Mouse (Mus musculus) CD4-positive naive resting alpha-beta T cell, adult 76 days (primary cell): ENCODE measurements around the gene Kif3a. TPM values are rescaled to one million over a fixed set of nuclear protein-coding genes. Genes with fewer than 3 reads are reported as not detected.

Source experiments
- total RNA-seq: library from RNA; stranded (reverse); gene quantifications from one replicate; pipeline ENCODE4 v1.2.4, GENCODE M21; 2023

The Kif3a gene
- 6.3 TPM for total RNA-seq

DNA sequence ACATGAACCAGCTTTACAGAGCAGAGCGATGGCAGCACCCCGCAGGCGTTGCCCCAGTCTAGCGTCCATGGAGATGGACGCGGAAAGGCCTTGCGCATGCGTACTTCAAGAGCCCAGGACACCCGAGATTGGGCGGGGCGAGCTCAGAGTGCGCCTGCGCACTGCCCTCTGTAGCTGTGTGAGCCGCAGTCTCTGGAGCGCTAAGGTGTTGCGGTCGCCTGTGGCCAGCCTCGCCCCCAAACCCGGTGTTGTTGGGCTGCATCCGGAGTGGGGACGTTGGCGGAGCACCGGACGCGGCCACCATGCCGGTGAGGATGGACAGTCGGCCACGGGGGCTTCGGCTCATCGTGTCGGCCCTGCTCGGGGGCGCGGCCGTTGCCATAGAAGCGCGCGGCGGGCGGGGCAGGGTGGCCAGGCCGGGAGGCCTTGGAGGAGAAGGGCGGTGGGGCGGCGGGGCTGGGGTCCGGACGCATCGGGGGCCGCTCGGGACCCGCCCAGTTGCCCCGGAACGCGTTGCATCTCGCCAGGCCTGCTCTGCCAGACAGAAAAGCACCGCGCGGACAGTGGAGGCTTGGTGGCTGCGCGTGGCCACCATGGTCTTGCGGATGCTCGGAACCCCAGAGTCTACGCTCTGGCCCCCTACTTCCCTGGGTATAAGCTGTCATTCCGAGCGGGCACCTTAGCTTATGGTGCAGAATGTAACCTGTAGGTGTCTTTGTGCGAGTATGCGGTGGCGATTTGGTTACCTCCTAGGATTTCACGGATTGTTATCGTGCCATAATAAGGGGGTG, at the start of gene Kif3a:
TSS of gene Kif3a (plus strand) at position 156 of the 791 bp plus-strand sequence.

DNA sequence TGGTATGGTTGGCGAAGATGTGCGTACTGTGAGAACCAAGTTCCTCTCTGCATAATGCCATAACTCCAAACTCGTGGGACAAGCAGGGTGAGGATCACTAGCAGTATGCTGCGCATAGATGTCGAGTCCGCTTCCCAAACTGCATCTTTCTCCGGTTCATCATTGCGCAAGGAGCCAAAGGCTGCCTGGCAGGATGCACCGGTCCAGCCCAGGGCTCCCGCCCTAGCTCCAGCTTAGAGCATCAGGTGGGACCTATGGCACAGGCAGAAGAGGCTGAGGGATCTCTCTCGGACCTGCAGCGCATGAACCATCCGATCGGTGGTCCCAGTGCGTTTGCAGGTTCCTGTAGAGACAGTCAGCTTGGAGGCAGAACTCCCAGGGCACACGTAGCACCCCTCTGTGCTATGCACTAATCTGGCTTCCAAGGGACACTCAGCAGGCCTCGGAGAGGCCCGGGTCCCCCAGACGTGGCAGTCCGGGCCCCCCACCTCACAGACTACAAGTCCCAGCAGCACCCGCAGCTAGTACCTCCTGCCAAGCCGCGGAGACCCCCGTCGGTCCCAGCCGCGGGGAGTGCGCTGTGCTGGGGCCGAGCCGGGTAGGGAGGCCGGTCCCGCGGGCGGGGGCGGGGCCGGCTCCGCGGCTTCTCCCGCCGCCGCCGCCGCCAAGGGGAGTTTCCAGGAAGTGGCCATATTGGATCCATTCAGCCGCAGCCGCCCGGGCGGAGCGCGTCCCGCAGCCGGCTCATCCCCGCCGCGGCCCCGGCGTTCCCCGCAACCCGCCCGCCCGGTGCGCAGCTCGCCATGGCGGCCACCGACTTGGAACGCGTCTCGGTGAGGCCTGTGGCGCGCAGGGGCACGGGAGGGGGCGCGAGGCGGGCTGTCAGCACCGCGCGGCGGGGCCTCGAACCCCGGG, 47.7 kb upstream of the Kif3a start, which contains the start of gene Sept8:
TSS of gene Sept8 (plus strand) at position 51 of the 915 bp plus-strand sequence.

DNA sequence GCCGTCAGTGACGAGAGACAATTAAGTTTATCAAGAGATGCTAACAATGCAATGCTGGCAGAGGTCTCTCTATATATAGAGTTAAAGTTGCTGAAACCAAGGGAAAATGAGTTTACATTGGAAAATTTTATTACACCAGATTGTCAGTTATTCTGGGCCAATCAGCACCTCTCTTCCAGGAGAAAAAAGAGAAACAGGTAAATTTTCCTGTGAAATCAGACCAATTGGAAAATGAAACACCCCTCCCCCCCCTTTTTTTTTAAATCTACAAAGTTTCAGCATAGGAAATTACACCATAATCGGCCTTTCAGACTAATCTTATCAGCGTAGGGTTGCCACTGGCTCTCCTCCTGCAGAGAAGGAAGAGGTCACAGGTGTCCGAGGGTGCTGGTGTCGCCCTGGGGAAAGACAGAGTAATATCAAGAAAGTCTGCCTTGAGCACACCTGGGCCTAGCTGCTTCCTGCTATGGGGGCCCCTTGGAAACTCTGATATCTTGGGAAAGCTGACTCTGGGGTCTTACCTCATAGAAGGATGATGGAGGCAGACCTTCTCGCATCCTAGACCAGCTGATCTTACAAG, 51.5 kb downstream of the Kif3a start, which contains the start of gene Il4:
TSS of gene Il4 (minus strand) at position 51 of the 580 bp plus-strand sequence.

DNA sequence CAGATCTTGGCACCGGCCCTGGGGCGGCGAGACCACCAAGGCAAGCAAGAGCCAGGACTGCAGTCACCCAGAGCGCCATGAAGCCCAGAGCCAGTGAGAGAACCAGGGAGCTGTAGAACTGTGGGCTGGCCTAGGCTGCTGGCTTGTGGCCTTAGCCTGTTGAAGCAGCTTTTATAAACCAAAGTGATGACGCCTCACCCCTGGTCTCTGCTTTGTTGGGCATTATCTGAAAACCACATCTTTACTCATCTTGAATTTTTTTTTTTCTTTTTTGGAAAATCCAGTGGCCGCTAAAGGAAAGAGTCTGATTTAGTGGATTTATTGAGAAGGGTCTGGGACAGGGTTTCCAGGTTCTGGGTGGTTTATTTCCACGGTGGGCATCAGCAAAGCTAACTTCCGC, 67.4 kb downstream of the Kif3a start, which contains the start of gene Il13:
TSS of gene Il13 (minus strand) at position 147 of the 400 bp plus-strand sequence.

Other genes starting within 250 kb of the Kif3a start
- gene Zcchc10, start 242.7 kb upstream of the Kif3a start, total RNA-seq: 24.2 TPM
- 333 TPM for gene Aff4, start 216.5 kb upstream of the Kif3a start, total RNA-seq
- gene Leap2, start 144.2 kb upstream of the Kif3a start, total RNA-seq: not detected
- gene Uqcrq, start 136.5 kb upstream of the Kif3a start, total RNA-seq: 136 TPM
- not detected for gene Gdf9, start 136.4 kb upstream of the Kif3a start, total RNA-seq
- gene Gm10447, start 110.3 kb upstream of the Kif3a start, total RNA-seq: not detected
- gene Shroom1, start 110.2 kb upstream of the Kif3a start, total RNA-seq: not detected
- gene Gm9837, start 96.9 kb upstream of the Kif3a start, total RNA-seq: not detected
- gene Gm9945, start 87.2 kb upstream of the Kif3a start, total RNA-seq: not detected
- gene Sowaha, start 87.1 kb upstream of the Kif3a start, total RNA-seq: 0.50 TPM
- 2.9 TPM for gene Sept8, start 48.1 kb upstream of the Kif3a start, total RNA-seq
- not detected for gene Il4, start 51.3 kb downstream of the Kif3a start, total RNA-seq
- gene Il13, start 67.3 kb downstream of the Kif3a start, total RNA-seq: not detected
- gene Rad50, start 139.9 kb downstream of the Kif3a start, total RNA-seq: 21.0 TPM
- gene Il5, start 153.4 kb downstream of the Kif3a start, total RNA-seq: not detected
- 300 TPM for gene Irf1, start 202.6 kb downstream of the Kif3a start, total RNA-seq
- gene Gm17334, start 205.8 kb downstream of the Kif3a start, total RNA-seq: 2.0 TPM